Mouse (Mus musculus) heart, adult 9 months (tissue): ENCODE measurements around the gene Sema3b.

Source experiments
- DNase-seq, 2 experiments: peaks; one replicate each; pipeline ENCODE4 v3.0.0; 2022; ENCODE audit warnings: low spot score in 2 of 2

Gene Sema3b

DNA sequence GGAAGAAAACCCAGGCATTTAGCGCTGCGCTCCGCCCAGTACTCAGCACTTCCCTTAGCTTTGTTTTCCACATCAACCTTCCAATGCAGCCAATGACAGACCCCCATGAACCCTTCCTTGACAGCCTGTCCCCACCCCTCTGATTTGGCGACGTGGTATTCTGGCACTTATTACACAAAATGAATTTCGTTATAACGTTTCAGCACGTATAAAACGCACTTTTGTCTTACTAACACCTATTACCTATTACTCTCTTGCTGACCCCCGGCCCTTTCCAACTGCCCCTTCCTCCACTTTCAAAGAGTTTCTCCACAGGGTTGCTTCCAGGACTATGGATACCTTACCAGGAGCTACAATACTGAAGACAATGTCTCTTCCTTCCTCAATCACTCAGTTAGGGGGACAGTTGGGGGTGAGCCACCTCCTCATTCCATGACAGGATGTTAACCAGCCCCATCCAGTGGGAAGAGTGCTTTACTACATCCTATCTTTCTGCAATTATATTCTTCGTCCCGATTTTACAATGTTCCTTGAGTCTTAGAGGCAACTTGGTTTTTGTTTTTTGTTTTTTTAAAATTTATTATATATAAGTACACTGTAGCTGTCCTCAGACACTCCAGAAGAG, 4.0 kb upstream of the Sema3b start:
- no peak for DNase-seq

GRCm38 (mm10) chr9:107612191-107612944, 3.3 kb upstream of the Sema3b start:
- DNase-seq: peak; percentile 97 to 99

DNA sequence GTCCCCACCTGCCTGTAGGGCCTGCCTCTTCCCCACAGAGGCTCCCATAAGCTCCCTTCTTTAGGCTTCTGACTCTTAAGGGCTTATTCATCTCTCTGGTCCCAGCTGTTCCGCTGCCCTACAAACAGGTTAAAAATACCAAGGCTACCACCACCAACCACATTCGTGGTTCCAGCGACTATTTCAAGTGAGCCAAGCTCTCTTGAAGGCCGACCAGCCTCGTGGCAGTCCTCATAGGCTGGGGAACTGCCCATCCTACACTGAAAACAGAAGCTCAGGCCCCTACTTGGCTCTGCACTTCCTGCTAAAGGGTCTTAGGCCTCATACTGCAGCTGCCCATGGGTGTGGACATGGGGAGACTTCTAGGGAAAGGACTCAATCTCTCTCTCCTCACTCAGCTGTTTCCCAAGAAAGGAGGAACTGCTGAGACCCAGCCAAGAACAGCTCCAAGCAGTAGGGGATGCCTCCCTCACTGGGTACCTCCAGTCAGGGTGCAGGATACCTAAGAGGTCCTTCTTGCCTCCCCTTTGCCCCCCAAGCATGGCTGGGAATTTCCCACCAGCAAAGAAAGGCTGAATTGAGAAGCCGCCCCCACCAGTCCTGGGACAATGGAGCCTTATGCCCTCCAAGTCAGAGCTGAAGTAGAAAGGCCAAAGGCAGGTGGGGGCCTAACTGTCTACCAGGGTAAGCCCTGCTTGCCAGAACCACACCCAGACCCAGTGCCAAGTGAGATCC, 2.6 kb upstream of the Sema3b start:
- peak; percentile 65 to 73 for DNase-seq

DNA sequence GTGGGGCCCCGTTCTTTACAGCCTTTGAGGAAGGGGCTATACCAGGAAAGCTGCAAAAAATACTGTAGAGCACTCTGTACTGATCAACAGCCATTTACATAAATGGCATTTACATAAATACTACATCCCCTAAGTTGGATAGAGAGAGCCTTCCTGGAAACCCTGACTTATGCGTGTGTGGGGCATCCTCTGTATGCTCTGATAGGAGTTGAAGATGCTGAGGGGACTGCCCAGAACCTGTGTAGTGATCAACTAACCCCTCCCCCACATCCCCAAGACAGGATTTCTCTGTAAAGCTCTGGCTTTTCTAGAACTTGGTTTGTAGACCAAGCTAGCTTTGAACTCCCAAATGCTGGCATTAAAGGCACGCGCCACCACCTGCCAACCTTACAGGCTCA, 403 bp upstream of the Sema3b start:
- no peak for DNase-seq

DNA sequence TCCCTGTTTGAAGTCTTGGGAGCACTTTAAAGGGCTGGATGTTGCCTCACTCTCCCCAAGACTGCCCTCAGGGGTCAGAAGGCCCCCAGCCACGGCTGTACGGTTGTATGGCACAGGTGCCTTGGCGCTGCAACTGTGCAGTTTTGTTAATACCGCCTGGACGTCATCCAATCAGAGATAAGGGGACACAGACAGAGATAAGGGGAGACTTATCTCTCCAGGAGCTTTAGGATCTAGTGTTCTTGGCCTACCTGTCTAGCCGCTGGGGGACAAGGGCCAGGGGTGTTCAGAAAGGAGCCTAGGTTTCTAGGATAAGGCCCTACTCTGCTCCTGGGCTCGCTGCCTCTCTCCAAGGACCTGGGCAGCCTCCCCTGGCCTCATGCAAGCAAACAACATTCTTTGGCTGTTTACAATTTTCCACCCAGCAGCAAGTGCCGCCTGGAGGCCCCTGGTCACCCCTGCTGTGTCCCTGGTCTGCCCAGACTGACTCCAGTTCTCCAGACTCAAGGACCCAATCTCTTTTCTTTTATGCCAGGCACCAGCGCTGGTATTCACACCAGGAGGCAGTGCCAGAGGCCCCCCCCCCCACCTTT, 1.3 kb downstream of the Sema3b start:
- DNase-seq: no peak

DNA sequence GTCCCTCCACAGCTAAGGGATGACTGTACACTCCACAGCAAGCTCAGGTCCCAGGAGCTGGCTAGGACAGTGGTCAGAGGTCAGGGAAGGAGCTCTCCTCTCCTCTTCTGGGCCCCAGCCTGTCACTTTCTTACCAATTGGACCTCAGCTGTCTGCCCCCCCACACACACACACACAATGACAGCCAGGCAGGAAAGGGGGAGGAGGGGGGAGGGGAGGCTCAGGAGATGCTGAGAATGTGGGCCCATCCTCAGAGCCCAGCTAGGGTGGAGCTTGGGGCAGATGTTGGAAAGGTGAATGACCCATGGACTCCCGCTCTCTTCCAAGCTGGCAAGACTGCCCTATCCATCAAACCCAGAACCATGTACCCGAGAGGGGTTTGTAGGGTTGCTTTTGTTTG, 2.0 kb downstream of the Sema3b start:
- no peak for DNase-seq

DNA sequence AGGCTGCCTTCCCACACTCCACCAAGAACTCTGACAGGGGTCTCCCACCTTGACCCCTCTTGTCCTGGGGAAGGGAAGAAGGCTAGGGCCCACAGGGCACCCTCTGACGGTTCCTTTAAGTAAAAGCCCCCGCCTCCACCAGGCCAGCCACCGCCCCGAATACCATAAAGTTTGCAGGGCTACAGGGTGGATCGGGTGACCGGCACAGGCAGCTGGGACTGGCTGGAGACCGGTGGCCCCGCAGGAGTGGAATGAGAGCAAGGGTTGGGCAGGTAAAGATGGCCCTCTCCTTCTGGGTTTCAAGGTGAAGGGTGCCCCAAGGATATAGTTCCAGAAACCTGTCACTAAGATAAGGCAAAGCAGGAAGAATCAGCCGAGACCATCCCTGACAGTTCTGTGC, 2.4 kb downstream of the Sema3b start:
- DNase-seq: no peak

DNA sequence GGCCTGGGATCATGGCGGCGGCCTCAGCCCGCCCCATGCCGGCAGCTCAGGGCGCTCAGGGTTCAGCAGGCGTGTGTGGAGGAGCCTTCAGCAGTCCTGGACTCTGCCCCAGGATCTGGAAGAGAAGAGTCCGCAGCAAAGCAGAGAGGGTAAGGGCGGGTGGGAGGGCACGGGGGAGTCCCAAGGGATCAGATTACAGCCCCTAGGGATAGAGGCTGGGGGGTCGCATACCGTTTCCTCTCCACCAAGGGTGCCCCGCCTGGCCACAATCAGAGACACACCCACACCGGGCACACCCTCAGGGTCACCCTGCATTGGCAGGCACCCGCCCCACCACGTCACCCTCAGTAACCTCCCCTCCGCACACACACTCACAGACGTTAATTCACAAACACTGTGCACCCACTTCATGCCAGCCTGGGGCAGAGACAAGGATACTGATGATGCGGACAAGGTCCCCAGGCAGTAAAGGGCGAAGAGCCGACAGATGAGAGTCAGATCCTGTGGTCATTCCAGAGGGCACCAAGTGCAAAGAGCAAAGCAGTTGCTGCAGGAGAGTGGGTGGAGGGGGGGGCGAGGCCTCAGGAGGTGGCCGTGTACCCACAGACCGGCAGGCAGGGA, 3.9 kb downstream of the Sema3b start:
- DNase-seq: no peak

DNA sequence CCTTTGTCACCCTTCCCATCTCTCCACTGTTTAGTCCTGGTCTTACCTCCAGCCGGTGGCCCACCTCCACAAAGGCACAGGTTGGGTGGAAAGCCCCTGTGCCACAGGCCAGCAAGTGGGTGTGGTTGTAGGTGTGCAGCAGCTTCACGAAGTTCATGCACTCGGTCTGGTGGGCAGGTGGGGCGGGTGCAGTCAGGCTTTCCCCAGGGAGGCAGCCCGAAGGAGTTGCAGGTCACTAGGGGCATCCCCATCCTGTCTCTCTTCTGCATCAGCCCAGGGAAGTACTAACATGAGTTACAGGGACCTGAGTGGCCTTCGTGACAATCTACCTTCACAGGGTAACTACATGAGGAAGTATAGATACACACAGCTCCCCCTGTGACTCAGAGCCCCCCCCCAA, 5.8 kb downstream of the Sema3b start:
- no peak for DNase-seq

GRCm38 (mm10) chr9:107602068-107602648, 6.9 kb downstream of the Sema3b start:
- DNase-seq: peak; percentile 84 to 91

GRCm38 (mm10) chr9:107601275-107601674, 7.8 kb downstream of the Sema3b start:
- DNase-seq: no peak

DNA sequence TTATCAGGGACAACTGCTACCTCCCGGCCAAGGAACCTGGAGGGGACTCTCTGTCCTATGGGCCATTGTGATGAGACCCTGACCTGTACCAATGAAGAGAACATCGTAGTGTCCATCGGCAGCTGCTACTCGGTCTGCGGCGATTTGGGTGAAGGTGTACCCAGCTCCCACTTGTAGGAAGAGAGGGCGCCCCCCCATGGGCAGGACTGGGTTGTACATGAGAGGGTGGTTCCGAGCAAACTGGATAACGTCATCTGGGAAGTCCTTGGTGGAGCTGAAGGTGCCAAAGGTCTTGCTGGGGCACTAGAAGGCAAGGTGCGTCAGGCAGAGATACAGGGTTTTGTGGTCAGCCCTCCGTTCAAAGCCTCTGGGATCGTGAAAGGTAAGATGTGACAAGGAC, 8.3 kb downstream of the Sema3b start:
- no peak for DNase-seq

DNA sequence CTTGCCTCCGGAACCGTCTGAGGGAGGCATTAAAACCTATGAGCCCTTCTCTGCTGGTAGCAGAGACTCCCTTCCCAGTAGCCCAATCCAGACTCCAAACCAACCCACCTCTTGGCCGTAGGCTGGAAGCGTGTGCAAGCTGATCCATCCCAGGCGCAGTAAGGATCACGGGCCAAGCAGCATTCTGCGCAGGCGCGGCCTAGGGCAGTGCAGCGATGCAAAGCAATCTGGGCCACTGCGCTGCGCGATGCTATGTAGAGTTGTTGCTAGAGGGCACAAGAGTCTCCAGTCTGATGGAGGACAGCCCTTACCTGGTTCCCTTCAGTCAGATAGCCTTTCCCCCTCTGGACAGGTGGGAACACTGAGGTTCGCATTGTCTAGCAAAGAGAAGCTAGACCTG, 9.2 kb downstream of the Sema3b start:
- no peak for DNase-seq

GRCm38 (mm10) chr9:107599433-107599832, 9.6 kb downstream of the Sema3b start:
- no peak for DNase-seq

GRCm38 (mm10) chr9:107598385-107598784, 10.6 kb downstream of the Sema3b start:
- no peak for DNase-seq

DNA sequence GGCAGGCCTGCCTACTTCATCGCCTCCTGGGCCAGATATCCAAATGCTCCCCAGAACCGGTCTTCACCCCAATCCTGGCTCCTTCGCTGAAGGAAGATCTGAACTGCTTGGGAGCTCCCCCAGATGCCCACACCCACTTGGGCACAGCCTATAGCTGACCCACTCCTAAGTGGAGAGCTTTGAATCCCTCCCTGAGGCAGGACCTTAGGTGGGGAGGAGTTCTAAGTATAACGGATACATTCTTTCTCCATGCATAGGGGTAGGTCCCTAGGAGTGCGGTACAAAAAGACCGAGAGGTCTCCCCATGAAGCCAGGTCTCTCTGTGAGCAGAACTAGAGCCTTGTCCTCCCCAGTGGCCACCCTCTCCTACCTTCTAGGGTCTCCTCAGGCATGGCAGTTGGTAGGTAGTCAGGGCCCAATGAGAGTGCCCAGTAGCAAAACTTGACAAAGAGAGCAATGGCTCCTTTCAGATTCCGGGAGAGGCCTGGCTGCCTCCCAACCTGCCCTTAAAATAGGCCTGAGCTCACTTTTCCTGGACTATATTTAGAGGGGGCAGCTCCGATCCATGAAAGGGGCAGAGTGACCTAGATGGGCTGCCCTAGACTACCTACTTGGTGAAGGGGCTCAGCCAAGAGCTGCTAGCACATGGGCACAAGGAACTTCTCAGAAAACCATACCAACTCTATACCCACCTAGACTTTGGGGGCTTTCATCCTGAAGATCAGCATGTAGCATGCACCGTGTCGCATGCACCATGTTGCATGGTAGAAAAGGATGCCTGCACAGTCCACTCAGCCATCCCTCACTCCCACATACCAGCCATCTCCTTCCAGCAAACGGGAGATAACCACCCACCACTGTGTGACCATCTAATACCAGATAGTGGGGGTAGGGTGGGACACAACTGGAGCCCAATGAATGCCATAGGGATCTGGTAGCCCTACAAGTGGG, 12.1 kb downstream of the Sema3b start:
- DNase-seq: peak; percentile 74 to 85

DNA sequence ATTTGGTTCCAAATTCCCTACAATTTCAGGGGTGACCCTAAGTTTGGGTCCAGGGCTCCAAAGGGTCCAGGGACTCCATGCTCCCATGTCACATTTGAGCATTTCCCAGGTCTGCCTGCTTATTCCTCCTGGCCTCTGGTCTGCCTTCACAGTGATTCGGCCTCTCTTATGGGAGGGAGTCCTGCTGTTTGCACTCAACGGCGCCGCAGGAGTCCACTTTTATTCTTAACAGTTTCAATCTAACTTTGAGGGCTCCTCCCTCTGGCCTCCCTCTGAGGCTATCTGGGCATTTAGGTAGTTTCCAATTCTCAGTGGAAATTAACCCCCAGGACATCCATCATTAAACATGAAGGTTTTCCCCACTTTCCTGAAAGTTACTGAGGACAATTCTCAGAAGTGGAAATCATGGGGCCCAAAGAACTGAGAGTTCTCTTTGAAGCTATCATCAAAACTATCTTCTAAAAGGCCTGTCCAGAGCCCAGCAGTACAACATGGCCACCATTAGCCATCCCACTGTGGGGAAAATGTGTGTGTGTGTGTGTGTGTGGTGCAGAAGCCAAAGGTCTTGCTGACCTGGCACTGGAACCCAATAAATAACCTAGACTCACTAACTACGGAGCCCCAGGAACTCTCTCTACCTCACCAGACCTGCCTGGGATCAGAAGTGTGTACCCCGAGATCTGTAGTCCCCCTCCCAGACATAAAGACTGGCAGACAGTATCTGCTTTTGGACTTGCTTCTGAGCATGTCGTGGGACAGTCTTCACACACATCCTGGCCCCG, 14.6 kb downstream of the Sema3b start:
- no peak for DNase-seq

- DNase-seq: peak; percentile 74 to 76
Measured at GRCm38 (mm10) chr9:107593101-107593976, 15.7 kb downstream of the Sema3b start.

- no peak for DNase-seq
Measured at GRCm38 (mm10) chr9:107590773-107591060, 18.3 kb downstream of the Sema3b start.
